Mouse (Mus musculus): ENCODE data around the gene Camta1. TPM values are rescaled to one million over a fixed set of nuclear protein-coding genes. Genes with fewer than 3 reads are reported as not detected.

The Camta1 gene
- total RNA-seq, 2 experiments from 2014 or later: 194 to 203 TPM

GRCm38 (mm10) chr4:151332074-151332849 lies 529.4 kb downstream of the Camta1 start:
- DNase-seq (ENCODE audit: low spot score in 2 of 2): peak in 1 of 2 experiments; percentile 30
- intact Hi-C loops (cut with DNase I): no loop called here

GRCm38 (mm10) chr4:151330983-151331382 lies 530.7 kb downstream of the Camta1 start:
- DNase-seq (ENCODE audit: low spot score in 2 of 2): no peak
- intact Hi-C loops (cut with DNase I): no loop called here

GRCm38 (mm10) chr4:151328071-151328470 lies 533.6 kb downstream of the Camta1 start:
- intact Hi-C loops (cut with DNase I): no loop called here

GRCm38 (mm10) chr4:151326971-151327686 lies 534.5 kb downstream of the Camta1 start:
- DNase-seq (ENCODE audit: low spot score in 2 of 2): no peak
- intact Hi-C loops (cut with DNase I): no loop called here

More at GRCm38 (mm10) chr4:151328071-151328470, 533.6 kb downstream of the Camta1 start:
- DNase-seq (ENCODE audit: low spot score in 2 of 2): no peak

- intact Hi-C loops (cut with DNase I): no loop called here
- no peak for DNase-seq (ENCODE audit: low spot score in 2 of 2)
These were observed 545.2 kb downstream of the Camta1 start for GRCm38 (mm10) chr4:151316428-151316827.

GRCm38 (mm10) chr4:151315726-151316125 lies 546.0 kb downstream of the Camta1 start:
- no peak for DNase-seq (ENCODE audit: low spot score in 2 of 2)
- intact Hi-C loops (cut with DNase I): no loop called here

GRCm38 (mm10) chr4:151310773-151311172 lies 550.9 kb downstream of the Camta1 start:
- DNase-seq (ENCODE audit: low spot score in 2 of 2): no peak
- intact Hi-C loops (cut with DNase I): no loop called here

- no peak for DNase-seq (ENCODE audit: low spot score in 2 of 2)
- intact Hi-C loops (cut with DNase I): no loop called here
These were observed 551.5 kb downstream of the Camta1 start for GRCm38 (mm10) chr4:151310056-151310685.

- intact Hi-C loops (cut with DNase I): no loop called here
- peak; percentile 31 to 61 for DNase-seq (ENCODE audit: low spot score in 2 of 2)
These were observed 554.8 kb downstream of the Camta1 start for GRCm38 (mm10) chr4:151306890-151307289.

- intact Hi-C loops (cut with DNase I): no loop called here
- no peak for DNase-seq (ENCODE audit: low spot score in 2 of 2)
These were observed 555.3 kb downstream of the Camta1 start for GRCm38 (mm10) chr4:151306311-151306765.

GRCm38 (mm10) chr4:151305761-151306160 lies 555.9 kb downstream of the Camta1 start:
- intact Hi-C loops (cut with DNase I): no loop called here
- no peak for DNase-seq (ENCODE audit: low spot score in 2 of 2)

GRCm38 (mm10) chr4:151303931-151304330 lies 557.7 kb downstream of the Camta1 start:
- intact Hi-C loops (cut with DNase I): no loop called here

GRCm38 (mm10) chr4:151303436-151303835 lies 558.2 kb downstream of the Camta1 start:
- intact Hi-C loops (cut with DNase I): no loop called here
- no peak for DNase-seq (ENCODE audit: low spot score in 2 of 2)

More at GRCm38 (mm10) chr4:151303931-151304330, 557.7 kb downstream of the Camta1 start:
- DNase-seq (ENCODE audit: low spot score in 2 of 2): no peak

GRCm38 (mm10) chr4:151302195-151303126 lies 559.2 kb downstream of the Camta1 start:
- DNase-seq (ENCODE audit: low spot score in 2 of 2): peak; percentile 25 to 39
- intact Hi-C loops (cut with DNase I): no loop called here

GRCm38 (mm10) chr4:151301337-151301736 lies 560.3 kb downstream of the Camta1 start:
- DNase-seq (ENCODE audit: low spot score in 2 of 2): no peak
- intact Hi-C loops (cut with DNase I): no loop called here

GRCm38 (mm10) chr4:151300706-151301105 lies 561.0 kb downstream of the Camta1 start:
- intact Hi-C loops (cut with DNase I): no loop called here
- peak; percentile 15 to 16 for DNase-seq (ENCODE audit: low spot score in 2 of 2)

- intact Hi-C loops (cut with DNase I): no loop called here
- no peak for DNase-seq (ENCODE audit: low spot score in 2 of 2)
These were observed 566.0 kb downstream of the Camta1 start for GRCm38 (mm10) chr4:151295515-151296203.

- no peak for DNase-seq (ENCODE audit: low spot score in 2 of 2)
- intact Hi-C loops (cut with DNase I): no loop called here
These were observed 572.6 kb downstream of the Camta1 start for GRCm38 (mm10) chr4:151288893-151289585.

Measured in left cerebral cortex, postnatal 14 days (tissue).